Mouse (Mus musculus) forebrain, embryonic 12.5 days (tissue): ENCODE data around the gene Dnaic2. TPM values are rescaled to one million over a fixed set of nuclear protein-coding genes. Genes with fewer than 3 reads are reported as not detected.
A peak's percentile ranks its signal among the peaks of the same experiment; 100 is the strongest.

Experiments
- ATAC-seq: fragments of 200-750 bp; cut with Nextera tagmentation; 2 replicates; pipeline ENCODE4 v1.8.0; 2017; ENCODE audit warnings: moderate TSS enrichment; ENCODE audit not compliant: low FRiP score
- H3K27ac ChIP-seq: fragments of 300-500 bp; sonication (generic); 2 replicates; pipeline ENCODE4 v1.5.1; 2016; ENCODE audit warnings: mild to moderate bottlenecking
- H3K27me3 ChIP-seq: fragments of 300-500 bp; sonication (generic); 2 replicates; pipeline ENCODE4 v1.6.1; 2016; ENCODE audit warnings: mild to moderate bottlenecking
- H3K36me3 ChIP-seq: fragments of 300-500 bp; sonication (generic); replicated peaks from 2 replicates; pipeline ENCODE4 v1.6.1; 2016; ENCODE audit warnings: mild to moderate bottlenecking
- H3K4me1 ChIP-seq: fragments of 300-500 bp; sonication (generic); 2 replicates; pipeline ENCODE4 v1.6.1; 2016
- H3K4me2 ChIP-seq: fragments of 300-500 bp; sonication (generic); 2 replicates; pipeline ENCODE4 v1.6.1; 2016; ENCODE audit warnings: mild to moderate bottlenecking, moderate library complexity
- H3K4me3 ChIP-seq: fragments of 300-500 bp; sonication (generic); replicated peaks from 2 replicates; pipeline ENCODE4 v1.5.1; 2016; ENCODE audit warnings: mild to moderate bottlenecking
- H3K9ac ChIP-seq: fragments of 300-500 bp; sonication (generic); 2 replicates; pipeline ENCODE4 v1.6.1; 2016; ENCODE audit warnings: mild to moderate bottlenecking
- H3K9me3 ChIP-seq: fragments of 300-500 bp; sonication (generic); 2 replicates; pipeline ENCODE4 v1.6.1; 2016
- WGBS: fragments of 180-500 bp; shearing (Covaris S2); methylation state at CpG from one replicate; pipeline ENCODE4 v1.1.7; 2016; 5-methylcytosine and 5-hydroxymethylcytosine counted together
- polyA plus RNA-seq: library from polyadenylated mRNA; unstranded; fragments of >200 nt; fragmentation: Nextera tagmentation; extraction: Ambion mirVana; gene quantifications from 2 replicates; pipeline ENCODE4 v1.2.1, GENCODE M21; 2016

Dnaic2 gene
- polyA plus RNA-seq, 1 experiment from 2014 or later = 2.0 TPM

GRCm38 (mm10) chr11:114771896-114772295, 44.7 kb downstream of the Dnaic2 start:
- no peaks in the 10 kb centered on the region for H3K36me3 ChIP-seq
- no peak overlapping the region for H3K9ac ChIP-seq
- WGBS = 73% methylated on average over 2 of the region's 2 CpGs
- H3K27ac ChIP-seq = no peak overlapping the region
- no peak overlapping the region for H3K4me2 ChIP-seq
- no peak overlapping the region for H3K4me3 ChIP-seq
- ATAC-seq = no peak
- peaks cover 6% of the 10 kb centered on the region for H3K27me3 ChIP-seq
- H3K9me3 ChIP-seq = no peaks in the 10 kb centered on the region
- H3K4me1 ChIP-seq = peaks cover 12% of the 10 kb centered on the region

GRCm38 (mm10) chr11:114780076-114780475, 52.9 kb downstream of the Dnaic2 start:
- Histone ChIP-seq H3K9me3 (no peaks in the 10 kb centered on the region), H3K9ac (no peak overlapping the region), H3K36me3 (no peaks in the 10 kb centered on the region), H3K4me1 (peaks cover 23% of the 10 kb centered on the region), H3K4me2 (no peak overlapping the region), H3K27ac (no peak overlapping the region), H3K27me3 (peaks cover 13% of the 10 kb centered on the region), H3K4me3 (no peak overlapping the region)
- 48% methylated on average over 9 of the region's 9 CpGs for WGBS
- no peak for ATAC-seq

GRCm38 (mm10) chr11:114785892-114786291, 58.7 kb downstream of the Dnaic2 start:
- Histone ChIP-seq H3K27ac (no peak overlapping the region), H3K9me3 (no peaks in the 10 kb centered on the region), H3K4me2 (peak overlapping the region; percentile 55), H3K9ac (no peak overlapping the region), H3K36me3 (no peaks in the 10 kb centered on the region), H3K4me1 (peaks cover 29% of the 10 kb centered on the region), H3K27me3 (peaks cover 69% of the 10 kb centered on the region), H3K4me3 (peak overlapping the region; percentile 33)
- no peak for ATAC-seq
- WGBS = 53% methylated on average over 10 of the region's 10 CpGs

- peaks cover 73% of the 10 kb centered on the region for H3K27me3 ChIP-seq
- peak overlapping the region; percentile 33 for H3K4me3 ChIP-seq
- H3K9me3 ChIP-seq = no peaks in the 10 kb centered on the region
- H3K27ac ChIP-seq = no peak overlapping the region
- peak overlapping the region; percentile 40; the same call in 1 of the 2 replicates for H3K9ac ChIP-seq
- peak; percentile 73 for ATAC-seq
- WGBS = 1% methylated on average over 43 of the region's 43 CpGs
- peak overlapping the region; percentile 55 for H3K4me2 ChIP-seq
- H3K36me3 ChIP-seq = no peaks in the 10 kb centered on the region
- peaks cover 30% of the 10 kb centered on the region for H3K4me1 ChIP-seq
Measured at GRCm38 (mm10) chr11:114786326-114786725, 59.1 kb downstream of the Dnaic2 start.

- no peak overlapping the region for H3K4me3 ChIP-seq
- ATAC-seq = no peak
- H3K9ac ChIP-seq = no peak overlapping the region
- H3K4me1 ChIP-seq = peaks cover 43% of the 10 kb centered on the region
- no peak overlapping the region for H3K27ac ChIP-seq
- no peaks in the 10 kb centered on the region for H3K36me3 ChIP-seq
- H3K27me3 ChIP-seq = peaks cover 86% of the 10 kb centered on the region
- WGBS = 84% methylated on average over 3 of the region's 3 CpGs
- H3K9me3 ChIP-seq = no peaks in the 10 kb centered on the region
- H3K4me2 ChIP-seq = no peak overlapping the region
Measured at GRCm38 (mm10) chr11:114787611-114788010, 60.4 kb downstream of the Dnaic2 start.

GRCm38 (mm10) chr11:114789061-114789714, 62.0 kb downstream of the Dnaic2 start:
- no peaks in the 10 kb centered on the region for H3K9me3 ChIP-seq
- H3K4me3 ChIP-seq = 0 out of 2 replicates have a peak overlapping the region, but pooled peaks have one; percentile 7
- H3K36me3 ChIP-seq = no peaks in the 10 kb centered on the region
- no peak overlapping the region for H3K27ac ChIP-seq
- peaks cover 59% of the 10 kb centered on the region for H3K4me1 ChIP-seq
- no peak overlapping the region for H3K9ac ChIP-seq
- ATAC-seq = peak; percentile 57
- peak overlapping the region; percentile 43 for H3K4me2 ChIP-seq
- peaks cover 97% of the 10 kb centered on the region for H3K27me3 ChIP-seq
- 14% methylated on average over 30 of the region's 30 CpGs for WGBS

- no peak overlapping the region for H3K27ac ChIP-seq
- no peaks in the 10 kb centered on the region for H3K36me3 ChIP-seq
- H3K9me3 ChIP-seq = no peaks in the 10 kb centered on the region
- peaks cover 94% of the 10 kb centered on the region for H3K27me3 ChIP-seq
- WGBS = 57% methylated on average over 9 of the region's 9 CpGs
- no peak overlapping the region for H3K4me2 ChIP-seq
- no peak for ATAC-seq
- H3K4me1 ChIP-seq = peaks cover 64% of the 10 kb centered on the region
- H3K9ac ChIP-seq = no peak overlapping the region
- H3K4me3 ChIP-seq = no peak overlapping the region
Measured at GRCm38 (mm10) chr11:114789716-114790115, 62.5 kb downstream of the Dnaic2 start.

- peak overlapping the region; percentile 17; the same call in 1 of the 2 replicates for H3K9ac ChIP-seq
- H3K4me2 ChIP-seq = no peak overlapping the region
- no peak overlapping the region for H3K4me3 ChIP-seq
- no peak for ATAC-seq
- no peak overlapping the region for H3K27ac ChIP-seq
- no peaks in the 10 kb centered on the region for H3K9me3 ChIP-seq
- 69% methylated on average over 12 of the region's 12 CpGs for WGBS
- peaks cover 89% of the 10 kb centered on the region for H3K27me3 ChIP-seq
- H3K36me3 ChIP-seq = no peaks in the 10 kb centered on the region
- peaks cover 69% of the 10 kb centered on the region for H3K4me1 ChIP-seq
Measured at GRCm38 (mm10) chr11:114790171-114790570, 63.0 kb downstream of the Dnaic2 start.

- no peak overlapping the region; the same call in 1 of the 2 replicates for H3K4me2 ChIP-seq
- H3K4me1 ChIP-seq = peaks cover 73% of the 10 kb centered on the region
- no peak overlapping the region for H3K27ac ChIP-seq
- no peak for ATAC-seq
- H3K9ac ChIP-seq = no peak overlapping the region
- 37% methylated on average over 4 of the region's 4 CpGs for WGBS
- H3K4me3 ChIP-seq = no peak overlapping the region; the same call in 1 of the 2 replicates
- H3K36me3 ChIP-seq = no peaks in the 10 kb centered on the region
- H3K9me3 ChIP-seq = no peaks in the 10 kb centered on the region
- H3K27me3 ChIP-seq = peaks cover 82% of the 10 kb centered on the region
Measured at GRCm38 (mm10) chr11:114790841-114791240, 63.6 kb downstream of the Dnaic2 start.

GRCm38 (mm10) chr11:114791351-114791889, 64.2 kb downstream of the Dnaic2 start:
- peak overlapping the region; percentile 50 for H3K4me3 ChIP-seq
- H3K9ac ChIP-seq = peak overlapping the region; percentile 59
- H3K27me3 ChIP-seq = peaks cover 77% of the 10 kb centered on the region
- peak overlapping the region; percentile 86 for H3K4me2 ChIP-seq
- no peaks in the 10 kb centered on the region for H3K9me3 ChIP-seq
- ATAC-seq = no peak
- no peaks in the 10 kb centered on the region for H3K36me3 ChIP-seq
- H3K4me1 ChIP-seq = peaks cover 75% of the 10 kb centered on the region
- 0 out of 2 replicates have a peak overlapping the region, but pooled peaks have one; percentile 61 for H3K27ac ChIP-seq
- WGBS = 5% methylated on average over 50 of the region's 50 CpGs

GRCm38 (mm10) chr11:114791891-114792411, 64.7 kb downstream of the Dnaic2 start:
- Histone ChIP-seq H3K36me3 (no peaks in the 10 kb centered on the region), H3K4me3 (peak overlapping the region; percentile 50), H3K27ac (peak overlapping the region; percentile 61), H3K4me1 (peaks cover 77% of the 10 kb centered on the region), H3K9ac (peak overlapping the region; percentile 59), H3K27me3 (peaks cover 71% of the 10 kb centered on the region), H3K9me3 (no peaks in the 10 kb centered on the region), H3K4me2 (peak overlapping the region; percentile 86)
- WGBS = under 1% methylated on average over 45 of the region's 59 CpGs
- ATAC-seq = no peak

- Histone ChIP-seq H3K4me3 (peak overlapping the region; percentile 50), H3K27me3 (peaks cover 61% of the 10 kb centered on the region), H3K4me2 (peak overlapping the region; percentile 86), H3K36me3 (no peaks in the 10 kb centered on the region), H3K27ac (no peak overlapping the region), H3K9me3 (no peaks in the 10 kb centered on the region), H3K9ac (peak overlapping the region; percentile 59; the same call in 1 of the 2 replicates), H3K4me1 (peaks cover 83% of the 10 kb centered on the region)
- WGBS = 55% methylated on average over 5 of the region's 5 CpGs
- no peak for ATAC-seq
Measured at GRCm38 (mm10) chr11:114792931-114793494, 65.8 kb downstream of the Dnaic2 start.
